Mouse (Mus musculus) liver, adult (tissue): ENCODE measurements around the gene Ephb4.

Source experiments
- GATA4 ChIP-seq: IDR thresholded peaks from 2 replicates; pipeline ENCODE4 v1.6.1; 2014; ENCODE audit warnings: mild to moderate bottlenecking, low read length; ENCODE audit not compliant: insufficient replicate concordance

The Ephb4 gene

DNA sequence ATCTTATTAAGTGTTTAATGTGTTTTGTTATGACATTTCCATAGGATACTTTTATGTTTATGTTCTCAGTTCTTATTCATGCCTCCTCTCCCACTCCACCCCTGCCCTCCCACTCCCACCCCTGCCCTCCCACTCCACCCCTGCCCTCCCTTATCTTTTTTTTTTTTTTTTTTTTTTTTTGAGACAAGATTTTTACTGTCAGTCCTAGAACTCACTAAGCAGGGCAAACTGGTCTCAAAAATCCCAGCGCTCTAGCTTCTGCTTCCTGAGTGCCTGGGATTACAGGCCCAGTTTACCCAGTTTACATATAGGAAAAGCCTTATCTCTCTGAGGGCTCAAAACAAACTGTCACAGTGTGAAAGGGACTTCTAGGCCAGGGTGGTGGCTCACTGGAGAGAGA is 3.5 kb upstream of the Ephb4 start:
- TF ChIP-seq GATA4, result no peak

DNA sequence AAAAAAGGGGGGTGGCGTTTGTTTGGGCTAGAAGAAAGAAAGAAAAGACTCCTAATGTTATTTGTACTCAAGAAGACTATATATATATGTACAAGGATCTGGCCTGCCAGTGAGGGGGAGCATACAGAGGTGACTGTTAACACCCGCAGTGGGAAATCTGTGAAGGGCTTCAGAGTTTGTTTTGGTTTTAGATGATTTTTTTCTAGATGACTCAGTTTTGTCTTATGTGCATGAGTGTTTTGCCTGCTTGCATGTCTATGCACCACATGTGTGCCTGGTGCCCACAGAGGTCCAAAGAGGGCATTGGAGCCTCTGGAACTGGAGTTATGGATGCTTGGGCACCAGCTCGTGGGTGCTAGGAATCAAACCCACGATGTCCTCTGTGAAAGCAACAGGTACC is 2.9 kb upstream of the Ephb4 start:
- no peak for TF ChIP-seq GATA4

DNA sequence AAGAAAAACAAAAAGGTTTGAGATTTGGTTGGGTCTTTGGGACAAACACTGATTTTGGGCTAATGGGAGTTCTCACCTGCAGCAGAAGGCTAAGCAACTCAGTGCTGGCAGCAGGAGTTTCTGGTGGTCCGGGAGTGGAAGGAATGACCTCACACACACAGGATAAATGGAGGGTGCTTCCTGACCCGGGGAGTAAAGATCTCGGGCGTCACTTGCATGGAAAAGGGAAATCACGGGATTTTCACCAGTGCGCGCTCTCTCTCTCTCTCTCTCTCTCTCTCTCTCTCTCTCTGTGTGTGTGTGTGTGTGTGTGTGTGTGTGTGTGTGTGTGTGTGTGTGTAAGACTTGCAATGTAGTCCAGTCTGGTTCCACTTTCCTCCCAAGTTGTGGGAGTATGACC is 2.1 kb upstream of the Ephb4 start:
- peak; percentile 48; the same call in 1 of the 2 replicates for TF ChIP-seq GATA4

DNA sequence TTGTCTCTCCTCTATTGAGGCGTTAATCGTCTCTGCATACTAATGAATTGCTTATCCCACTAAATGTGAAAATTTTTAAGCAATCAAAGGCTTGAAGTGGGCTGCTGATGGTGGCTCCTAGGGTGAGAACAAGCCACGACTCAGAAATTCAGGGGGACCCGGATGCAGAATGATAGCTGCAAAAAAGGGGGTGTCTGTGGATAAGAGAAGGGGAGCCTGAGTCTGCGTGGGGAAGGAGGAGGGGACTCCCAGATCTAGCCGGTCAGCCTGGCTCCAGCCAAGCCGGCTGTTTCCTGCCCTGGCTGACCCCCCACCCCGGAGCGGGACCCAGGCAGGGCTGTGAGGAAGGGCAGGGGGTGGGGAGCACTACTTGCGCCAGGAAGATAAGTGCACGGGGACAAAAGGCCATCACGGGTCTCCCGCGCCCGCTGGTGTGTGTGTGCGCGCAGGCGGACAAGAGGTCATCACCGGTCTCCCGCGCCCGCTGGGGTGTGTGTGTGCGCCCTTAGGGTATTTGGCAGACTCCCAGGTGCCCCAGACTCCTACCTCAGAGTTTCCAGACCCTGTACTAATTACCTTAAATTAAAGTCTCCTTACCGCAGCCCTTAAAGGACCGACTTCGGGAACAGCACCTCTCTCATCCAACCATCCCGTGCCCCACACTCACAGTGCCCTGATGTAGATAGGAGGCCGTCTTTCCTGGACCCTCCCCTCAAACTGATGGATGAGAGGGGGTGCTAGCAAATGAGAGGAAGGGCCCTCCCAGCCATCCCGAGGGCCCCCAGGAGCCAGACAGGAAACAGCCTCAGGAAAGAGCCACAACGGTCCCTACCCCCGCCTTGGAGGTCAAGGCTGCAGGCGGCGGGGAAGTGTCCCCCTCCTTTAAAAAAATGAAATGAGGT is 1.2 kb upstream of the Ephb4 start:
- TF ChIP-seq GATA4, result peak; percentile 100

DNA sequence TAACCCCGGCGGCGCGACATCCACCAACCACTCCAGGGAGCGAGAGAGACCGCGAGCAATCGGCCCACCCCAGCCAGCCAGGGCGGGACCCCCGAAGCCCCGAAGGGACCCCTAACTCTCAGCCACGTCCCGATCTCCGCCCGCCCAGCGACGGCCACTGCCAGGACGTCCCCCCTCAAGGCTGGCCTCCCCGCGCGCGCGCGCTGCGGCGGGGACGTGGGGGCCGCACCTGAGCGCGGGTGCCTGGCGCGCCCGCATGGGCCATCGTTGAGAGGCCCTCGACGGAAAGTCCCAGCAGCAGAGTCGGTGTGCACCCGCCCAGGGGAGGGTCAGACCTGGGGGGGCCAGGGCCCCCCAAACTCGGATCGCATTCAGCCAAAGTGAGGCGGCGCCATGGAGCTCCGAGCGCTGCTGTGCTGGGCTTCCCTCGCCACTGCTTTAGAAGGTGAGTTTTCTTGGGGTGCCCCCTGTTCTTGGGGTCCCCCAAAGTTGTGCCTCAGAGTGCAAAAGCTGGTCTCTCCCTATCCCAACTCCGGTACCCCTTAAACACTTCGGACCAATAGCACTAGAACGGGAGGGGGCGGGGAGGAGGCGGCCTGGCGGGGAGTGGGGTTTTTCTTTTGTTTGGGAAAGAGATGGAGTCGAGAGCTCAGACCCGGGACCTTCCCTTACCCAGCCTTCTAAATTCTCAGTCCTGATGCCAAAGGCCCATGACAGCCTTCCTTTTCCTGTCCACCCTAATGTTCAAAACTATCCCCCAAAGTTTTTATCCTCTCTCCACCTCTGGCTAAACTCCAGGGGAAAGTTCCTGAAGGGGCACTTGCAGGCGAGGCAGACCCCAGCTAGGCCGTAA is 522 bp downstream of the Ephb4 start:
- no peak for TF ChIP-seq GATA4

DNA sequence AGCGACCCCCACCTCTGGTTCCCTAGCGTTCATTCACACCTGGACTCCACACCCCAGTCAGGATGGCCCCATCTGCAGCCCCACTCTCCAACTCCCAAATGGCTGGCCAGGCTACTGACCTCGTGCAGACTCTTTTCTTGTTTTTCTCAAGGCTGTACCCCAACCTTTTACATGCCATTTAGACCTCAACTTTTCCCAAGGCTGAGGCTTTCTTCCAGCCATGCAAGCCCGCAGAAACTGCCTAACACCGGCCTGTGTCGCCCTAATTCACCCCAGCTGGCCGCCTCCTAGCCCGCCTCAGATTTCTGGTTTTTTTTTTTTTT is 1.1 kb downstream of the Ephb4 start:
- TF ChIP-seq GATA4, result no peak

DNA sequence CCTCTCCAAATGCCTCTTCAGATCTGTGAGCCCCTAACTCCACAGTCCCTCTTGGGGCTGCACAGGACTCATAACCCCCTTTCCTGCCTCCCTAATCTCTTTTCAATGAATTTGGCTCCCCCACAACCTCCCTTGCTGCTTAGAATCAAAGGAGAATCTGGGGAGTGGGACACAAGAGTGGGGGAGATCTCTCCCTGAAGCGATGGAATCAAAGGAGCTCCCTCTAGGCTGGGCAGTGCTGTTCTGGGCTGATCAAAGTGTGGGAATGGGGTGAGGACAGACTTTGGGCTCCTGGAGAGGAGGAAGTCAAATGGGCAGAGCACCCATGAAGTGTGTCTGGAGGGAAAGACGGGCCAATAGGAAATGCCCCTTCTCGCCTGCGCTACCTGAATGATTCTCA is 1.5 kb downstream of the Ephb4 start:
- no peak for TF ChIP-seq GATA4

DNA sequence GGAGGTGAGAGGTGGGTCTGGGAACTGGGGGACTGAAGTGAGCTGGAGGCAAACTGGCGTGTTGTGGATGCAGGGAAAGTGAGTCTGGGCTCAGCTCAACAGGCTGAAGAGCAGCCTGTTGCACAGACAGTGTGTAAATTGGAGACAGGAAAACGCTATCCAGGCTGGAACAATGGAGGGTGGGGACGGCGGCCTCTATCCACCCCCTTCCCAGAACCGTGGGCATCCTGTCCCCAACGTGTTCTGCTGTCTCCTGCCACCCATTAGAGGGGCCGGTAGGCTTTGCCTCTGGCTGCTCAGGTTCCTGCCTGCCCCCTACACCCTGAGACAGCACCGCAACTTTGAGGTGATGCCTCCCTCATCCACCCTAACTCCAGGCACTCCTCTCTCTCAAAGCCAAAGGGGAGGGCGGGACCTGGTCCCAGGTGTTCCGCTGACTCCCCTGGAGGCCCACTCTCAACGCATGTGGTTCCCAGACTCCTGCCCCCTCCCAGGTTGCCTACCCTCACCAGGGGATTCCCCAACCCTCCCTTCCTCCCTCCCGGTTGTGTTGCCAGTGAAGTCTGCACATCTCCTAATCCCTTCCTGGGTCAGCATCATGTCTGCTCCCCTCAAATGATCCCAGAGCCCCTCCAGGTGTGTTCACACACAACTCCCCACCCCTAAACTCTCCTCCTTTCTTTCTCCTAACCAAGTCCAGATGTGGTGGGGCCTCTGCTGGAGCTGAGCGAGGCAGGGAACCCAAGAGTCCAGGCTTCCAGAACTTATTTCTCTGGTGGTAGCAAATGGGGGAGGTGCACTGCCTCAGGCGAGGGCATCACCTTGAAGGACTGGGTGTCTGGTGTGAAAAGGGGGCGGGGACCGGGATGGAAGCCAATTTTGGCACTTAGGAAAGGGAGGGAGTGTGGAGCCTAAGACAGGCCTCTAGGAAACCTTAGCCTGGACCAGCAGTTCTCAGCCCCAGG is 2.4 kb downstream of the Ephb4 start:
- peak; percentile 45; the same call in 1 of the 2 replicates for TF ChIP-seq GATA4

DNA sequence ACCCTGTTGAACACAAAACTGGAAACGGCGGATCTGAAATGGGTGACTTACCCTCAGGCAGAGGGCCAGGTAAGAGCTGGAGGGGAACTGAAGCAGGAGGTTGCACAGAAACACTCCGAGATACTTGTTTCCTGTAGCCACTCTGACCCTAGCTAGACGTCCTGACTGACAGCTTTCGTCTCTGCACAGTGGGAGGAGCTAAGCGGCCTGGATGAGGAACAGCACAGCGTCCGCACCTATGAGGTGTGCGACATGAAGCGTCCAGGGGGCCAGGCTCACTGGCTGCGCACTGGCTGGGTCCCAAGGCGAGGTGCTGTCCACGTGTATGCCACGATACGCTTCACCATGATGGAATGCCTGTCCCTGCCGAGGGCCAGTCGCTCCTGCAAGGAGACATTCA is 4.2 kb downstream of the Ephb4 start:
- TF ChIP-seq GATA4, result no peak

DNA sequence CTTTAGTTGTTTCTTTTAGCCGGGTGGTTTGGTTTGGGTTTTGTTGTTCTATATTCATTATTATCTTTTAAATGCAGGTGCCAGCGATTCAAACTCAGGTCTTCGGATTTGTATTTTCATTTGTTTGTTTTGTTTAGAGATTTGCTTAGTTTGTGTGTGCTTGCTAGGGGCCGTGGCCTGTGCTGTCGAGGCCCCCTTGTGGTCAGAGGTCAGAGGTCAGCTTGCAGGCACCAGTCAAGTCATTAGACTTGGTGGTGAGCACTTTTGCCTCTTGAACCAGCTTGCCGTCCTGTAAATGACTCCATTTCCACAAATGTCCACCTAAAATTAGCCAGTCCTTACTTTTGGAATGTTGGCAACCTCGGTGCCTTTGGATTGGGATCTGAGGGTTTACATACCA is 8.5 kb downstream of the Ephb4 start:
- TF ChIP-seq GATA4, result no peak

DNA sequence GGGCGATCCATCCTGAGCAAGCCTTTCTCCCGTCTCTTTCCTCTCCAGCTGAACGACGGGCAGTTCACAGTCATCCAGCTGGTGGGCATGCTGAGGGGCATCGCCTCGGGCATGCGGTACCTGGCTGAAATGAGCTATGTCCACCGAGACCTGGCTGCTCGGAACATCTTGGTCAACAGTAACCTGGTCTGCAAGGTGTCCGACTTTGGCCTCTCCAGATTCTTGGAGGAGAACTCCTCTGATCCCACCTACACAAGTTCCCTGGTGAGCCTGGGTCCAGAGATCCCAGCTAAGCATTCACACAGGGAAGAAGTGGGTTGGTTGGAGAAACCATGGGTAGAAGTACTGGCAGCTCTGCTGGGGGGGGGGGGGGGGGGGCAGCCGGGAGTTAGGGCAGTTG is 19.8 kb downstream of the Ephb4 start:
- TF ChIP-seq GATA4, result no peak

DNA sequence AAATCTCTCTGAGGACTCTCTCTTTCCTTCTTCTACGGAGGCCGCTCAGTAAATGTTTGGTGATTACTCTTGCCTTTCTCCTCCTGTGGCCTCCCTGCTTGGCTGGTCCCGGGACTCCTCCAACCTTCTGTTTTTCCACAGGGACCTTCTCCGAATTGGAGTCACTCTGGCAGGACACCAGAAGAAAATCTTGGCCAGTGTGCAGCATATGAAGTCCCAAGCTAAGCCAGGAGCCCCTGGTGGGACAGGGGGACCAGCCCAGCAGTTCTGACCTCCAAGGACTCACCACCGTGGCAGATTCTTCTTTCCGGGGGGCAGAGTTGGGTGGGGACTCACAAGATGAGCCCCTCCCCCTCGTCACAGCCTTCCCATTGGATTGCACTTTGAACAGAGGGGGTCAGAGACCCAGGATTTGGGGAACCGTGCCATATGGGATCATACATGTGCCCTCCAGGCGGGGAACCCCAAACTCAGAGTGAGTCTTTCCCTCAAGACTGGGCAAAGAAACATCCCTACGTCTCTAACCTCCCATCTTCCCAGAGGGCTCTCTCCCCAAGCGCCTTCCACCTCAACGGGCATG is 23.6 kb downstream of the Ephb4 start:
- no peak for TF ChIP-seq GATA4

DNA sequence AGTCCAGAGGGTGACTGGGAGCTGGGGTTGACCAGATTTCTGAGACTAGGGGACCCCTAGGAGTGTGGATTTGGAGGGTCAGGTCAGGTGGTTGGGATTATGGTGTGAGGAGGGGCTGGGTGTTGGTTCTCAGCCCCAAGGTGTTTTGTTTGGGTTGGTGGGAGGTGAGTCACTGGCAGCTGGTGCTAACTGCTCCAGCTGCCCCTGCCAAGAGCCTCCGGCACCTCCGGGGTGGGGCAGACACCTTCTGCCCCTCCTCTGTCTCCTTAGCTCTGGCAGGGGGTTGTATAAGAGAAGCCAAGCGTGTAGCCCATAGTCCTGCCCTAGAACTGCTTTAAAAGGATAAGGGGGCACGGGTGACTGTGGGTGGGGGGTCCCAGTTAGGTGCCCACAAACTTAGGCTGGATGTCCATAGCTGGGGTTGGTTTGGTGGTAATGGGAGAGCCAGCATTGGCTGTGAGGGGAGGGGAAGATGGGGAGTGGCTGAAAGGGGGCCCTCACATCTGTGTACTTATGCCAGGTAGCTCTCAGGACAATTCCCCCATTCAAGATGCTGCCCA is 24.7 kb downstream of the Ephb4 start:
- no peak for TF ChIP-seq GATA4

DNA sequence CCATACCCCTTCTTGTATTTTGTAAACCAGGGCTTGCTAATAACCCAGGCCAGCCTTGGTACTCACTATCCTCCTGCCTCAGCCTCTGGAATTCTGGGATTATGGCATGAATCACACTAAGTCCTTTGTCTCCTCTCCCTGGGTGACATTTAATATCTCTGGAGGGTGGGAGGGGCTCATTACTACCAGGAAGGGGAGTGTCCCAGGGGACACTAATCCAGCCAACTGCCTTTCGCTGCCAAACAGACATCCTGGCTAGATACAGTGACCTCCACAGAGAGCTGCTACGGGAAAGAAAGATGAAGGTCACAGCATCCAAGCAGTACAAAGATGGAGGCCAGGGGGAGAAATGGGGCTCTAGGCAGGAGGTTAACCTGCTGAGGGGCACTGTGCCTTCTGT is 25.7 kb downstream of the Ephb4 start:
- peak; percentile 77; the same call in 1 of the 2 replicates for TF ChIP-seq GATA4
